Mouse (Mus musculus) left cerebral cortex, adult 8-10 months (tissue): Measurements from ENCODE around the gene Vwa5b2. TPM values are rescaled to one million over a fixed set of nuclear protein-coding genes. Genes with fewer than 3 reads are reported as not detected.

ENCODE experiments used
- microRNA-seq, 2 experiments: library from miRNA; unstranded; fragments of <30 nt; microRNA quantifications; one replicate each; pipeline ENCODE4 v1.2.0; 2022
- total RNA-seq, 4 experiments: library from RNA; stranded (reverse); gene quantifications; 2 replicates each; pipeline ENCODE4 v1.2.4; 2022

Vwa5b2 gene
- total RNA-seq, 4 experiments from 2014 or later = 51.3 to 65.5 (median 57.9) TPM

Small RNA genes within 50 kb of the gene (microRNA-seq; reads per million reads assigned to microRNA genes)
- gene Mir1224 = 438 to 446 reads per million in 2 experiments

Other genes with a start within 250 kb of the Vwa5b2 start
- 100 to 1,000 TPM; 189 to 219 (median 203) TPM for gene Abcc5, start 163.1 kb upstream of the Vwa5b2 start, total RNA-seq
- 10 to 100 TPM; 57.3 to 62.6 (median 59.3) TPM for gene Eif2b5, start 90.7 kb upstream of the Vwa5b2 start, total RNA-seq
- 10 to 100 TPM; 50.6 to 55.9 (median 54.9) TPM for gene Dvl3, start 72.5 kb upstream of the Vwa5b2 start, total RNA-seq
- 100 to 1,000 TPM; 794 to 854 (median 817) TPM for gene Ap2m1, start 54.0 kb upstream of the Vwa5b2 start, total RNA-seq
- 100 to 1,000 TPM; 102 to 130 (median 119) TPM for gene Abcf3, start 40.9 kb upstream of the Vwa5b2 start, total RNA-seq
- gene Eef1akmt4, start 22.1 kb downstream of the Vwa5b2 start, total RNA-seq = 1 to 10 TPM; 1.1 to 2.3 (median 1.7) TPM
- gene Gm49333, start 22.1 kb downstream of the Vwa5b2 start, total RNA-seq = under 1 TPM in 2 of 4 experiments, not detected in 2; 0.42 to 0.73 TPM
- 10 to 100 TPM in 3 of 4 experiments, 1 to 10 TPM in 1; 8.1 to 15.5 (median 12.3) TPM for gene Alg3, start 22.3 kb downstream of the Vwa5b2 start, total RNA-seq
- 100 to 1,000 TPM; 145 to 169 (median 150) TPM for gene Camk2n2, start 31.8 kb downstream of the Vwa5b2 start, total RNA-seq
- gene Ece2, start 40.4 kb downstream of the Vwa5b2 start, total RNA-seq = 10 to 100 TPM; 28.2 to 33.5 (median 30.5) TPM
- gene Psmd2, start 62.2 kb downstream of the Vwa5b2 start, total RNA-seq = 100 to 1,000 TPM; 222 to 245 (median 230) TPM
- 100 to 1,000 TPM; 253 to 267 (median 263) TPM for gene Eif4g1, start 78.8 kb downstream of the Vwa5b2 start, total RNA-seq
- 100 to 1,000 TPM; 271 to 291 (median 283) TPM for gene Fam131a, start 103.8 kb downstream of the Vwa5b2 start, total RNA-seq
- gene Polr2h, start 128.2 kb downstream of the Vwa5b2 start, total RNA-seq = 10 to 100 TPM; 19.6 to 26.6 (median 21.2) TPM
- 10 to 100 TPM; 63.2 to 75.5 (median 71.9) TPM for gene Clcn2, start 128.3 kb downstream of the Vwa5b2 start, total RNA-seq
- 10 to 100 TPM; 26.7 to 42.0 (median 32.0) TPM for gene Chrd, start 143.7 kb downstream of the Vwa5b2 start, total RNA-seq
- gene Thpo, start 145.0 kb downstream of the Vwa5b2 start, total RNA-seq = 1 to 10 TPM; 5.2 to 7.2 (median 5.8) TPM